Mouse (Mus musculus): ENCODE measurements around the gene B3glct.

B3glct gene

DNA sequence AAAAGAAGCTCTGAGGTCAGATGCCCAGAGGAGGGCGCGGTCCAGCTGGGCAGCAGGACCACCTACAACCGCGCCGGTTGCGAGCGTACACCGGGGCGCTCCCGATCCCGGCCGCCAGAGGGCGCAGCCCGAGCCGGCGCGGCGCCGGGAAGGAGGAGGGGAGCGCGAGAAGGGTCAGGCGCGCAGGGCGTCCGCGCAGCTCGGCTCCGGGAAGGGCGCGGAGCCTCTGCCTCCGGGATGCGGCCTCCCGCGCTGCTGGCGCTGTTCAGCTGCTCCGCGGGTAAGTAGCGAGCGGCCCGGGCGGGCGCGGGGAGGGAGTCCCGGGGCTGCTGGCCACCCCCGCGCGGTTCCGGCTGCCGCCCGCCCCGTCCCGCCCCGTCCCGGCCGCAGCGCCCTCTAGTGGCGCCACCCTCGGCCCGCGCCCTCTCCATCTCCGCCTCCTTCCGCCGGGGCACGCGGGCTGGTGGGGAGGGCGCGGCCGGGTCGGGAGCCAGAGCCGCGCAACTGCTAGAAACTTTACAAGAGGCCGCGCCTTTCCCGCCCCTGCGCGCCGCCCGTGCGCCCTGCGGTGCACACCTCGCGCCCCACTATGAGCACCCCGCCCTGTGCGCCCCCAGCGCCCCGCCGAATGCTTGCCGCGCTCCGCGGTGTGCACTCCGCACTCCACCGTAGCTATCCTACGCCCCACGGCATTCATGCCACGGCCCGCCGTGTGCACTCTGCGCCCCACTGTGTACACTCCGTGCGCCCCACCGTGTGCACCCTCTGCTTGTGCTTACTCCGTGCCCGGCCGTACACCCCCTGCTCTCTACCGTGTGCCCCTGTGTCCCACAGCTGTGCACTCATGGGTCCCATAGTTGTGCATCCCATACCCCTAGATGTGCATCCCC is at the start of gene B3glct:
TSS of gene B3glct (plus strand) at position 131 of the 890 bp plus-strand sequence.
- peak; percentile 61 for DNase-seq (ENCODE audit: low read depth, low spot score)

DNA sequence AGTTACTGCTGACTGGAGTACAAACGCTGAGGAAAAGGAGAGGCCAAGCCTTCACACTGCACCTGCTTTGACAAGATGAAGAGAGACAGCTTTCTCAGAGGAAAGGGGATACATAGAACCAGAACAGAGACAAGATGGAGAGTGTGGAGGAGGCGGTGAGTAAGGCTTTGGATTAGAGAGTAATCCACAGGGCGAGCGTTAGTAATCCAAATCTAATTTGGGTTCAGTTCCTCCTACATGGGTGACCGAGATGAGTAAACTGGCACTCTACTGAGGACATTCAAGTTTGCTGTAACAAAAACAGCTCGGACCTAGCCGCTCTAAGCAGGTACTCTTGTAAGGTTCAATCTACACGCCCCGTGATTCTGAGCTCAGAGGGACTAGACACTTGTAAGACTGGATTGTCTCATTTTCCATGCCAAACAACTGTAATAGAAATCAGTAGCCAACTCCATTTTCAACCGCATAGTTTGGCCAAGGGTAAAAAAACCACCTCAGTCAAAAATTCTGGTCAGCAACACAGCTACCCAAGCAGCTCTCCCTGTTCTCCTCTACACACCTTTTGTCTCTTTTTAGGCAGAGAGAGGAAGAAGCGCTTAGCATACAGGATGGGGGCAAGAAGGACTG is 43.5 kb upstream of the B3glct start:
- DNase-seq (ENCODE audit: low read depth, low spot score) = no peak

DNA sequence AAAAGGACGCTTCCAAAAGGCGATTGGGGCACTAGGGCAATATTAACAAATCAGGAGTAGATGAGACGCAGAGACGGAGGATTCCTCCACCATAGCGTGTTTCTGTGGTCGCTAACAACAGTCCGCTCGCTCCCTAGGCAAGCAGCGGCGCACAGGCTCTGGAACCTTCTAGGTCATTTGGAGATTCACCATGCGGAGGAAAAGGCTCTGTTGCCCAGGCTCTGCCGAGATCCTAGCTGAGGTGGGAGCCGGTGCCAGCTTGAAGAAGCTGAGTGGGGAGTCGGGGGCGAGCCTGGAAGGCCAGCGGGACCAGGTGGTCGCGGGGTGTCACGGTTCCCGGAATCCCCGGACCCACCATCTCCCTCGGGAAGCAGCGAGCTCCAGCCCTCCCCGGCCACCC is 42.5 kb upstream of the B3glct start:
- no peak for DNase-seq (ENCODE audit: low read depth, low spot score)

DNA sequence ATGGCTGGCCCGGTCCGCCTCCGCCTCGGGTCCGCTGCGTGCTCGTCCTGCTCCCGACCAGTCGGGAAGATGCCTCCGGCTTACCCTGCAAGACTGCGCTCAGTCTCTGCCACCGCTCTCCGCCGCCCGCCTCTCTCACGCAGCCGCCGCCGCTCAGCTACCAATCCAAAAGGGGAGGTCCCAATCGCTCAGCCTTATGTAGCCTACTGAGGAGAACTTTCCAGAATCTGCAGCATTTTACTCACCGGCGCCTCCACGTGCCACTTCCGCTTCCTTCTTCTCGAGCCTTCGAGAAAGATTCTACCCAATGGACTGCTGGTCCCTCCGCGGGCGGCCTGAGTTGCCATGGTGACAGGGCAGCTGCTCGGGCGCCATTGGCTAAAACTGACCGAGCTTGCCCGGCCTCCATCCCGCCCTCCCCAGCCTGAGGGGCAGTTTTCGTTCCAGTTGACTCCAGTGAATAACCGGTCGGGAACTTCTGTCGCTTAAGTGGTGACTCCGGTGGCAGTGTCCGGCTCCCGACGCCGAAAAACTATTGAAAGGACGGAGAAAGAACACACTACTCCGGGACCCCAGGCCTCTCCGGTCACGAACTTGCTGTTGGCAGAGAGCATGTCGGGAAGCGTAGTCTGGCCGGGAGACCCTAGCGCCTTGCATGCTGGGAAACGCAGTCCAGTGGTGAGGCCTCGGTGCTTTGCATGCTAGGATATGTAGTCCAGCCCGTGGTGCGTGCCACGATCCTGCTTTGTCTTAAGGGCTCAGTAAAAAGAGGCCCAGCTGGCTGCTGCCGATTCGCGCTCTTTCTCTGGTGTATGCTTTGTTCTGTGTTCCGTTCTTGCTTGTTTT is 41.7 kb upstream of the B3glct start, which contains the start of gene Hsph1:
TSS of gene Hsph1 (minus strand) at position 302 of the 846 bp plus-strand sequence.
- peak; percentile 94 for DNase-seq (ENCODE audit: low read depth, low spot score)

DNA sequence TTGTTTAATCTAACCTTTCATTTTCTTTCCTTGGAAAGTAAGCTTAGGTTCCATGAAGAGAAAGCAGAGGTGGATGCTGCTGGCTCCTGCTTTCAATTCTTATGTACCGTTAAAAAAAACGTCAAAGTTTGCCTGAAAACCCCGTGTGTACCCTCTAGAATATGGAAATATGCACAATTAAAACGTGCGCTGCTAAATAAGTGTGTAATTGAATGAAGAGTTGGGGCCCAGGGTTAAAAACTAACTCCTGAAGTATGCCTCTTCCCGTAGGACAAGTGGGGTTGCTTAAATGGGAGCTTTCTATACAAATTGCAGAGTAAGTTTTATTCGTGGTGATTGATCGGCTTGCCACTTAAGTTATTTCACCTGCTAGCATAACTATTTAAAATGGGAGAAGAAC is 40.7 kb upstream of the B3glct start:
- no peak for DNase-seq (ENCODE audit: low read depth, low spot score)

DNA sequence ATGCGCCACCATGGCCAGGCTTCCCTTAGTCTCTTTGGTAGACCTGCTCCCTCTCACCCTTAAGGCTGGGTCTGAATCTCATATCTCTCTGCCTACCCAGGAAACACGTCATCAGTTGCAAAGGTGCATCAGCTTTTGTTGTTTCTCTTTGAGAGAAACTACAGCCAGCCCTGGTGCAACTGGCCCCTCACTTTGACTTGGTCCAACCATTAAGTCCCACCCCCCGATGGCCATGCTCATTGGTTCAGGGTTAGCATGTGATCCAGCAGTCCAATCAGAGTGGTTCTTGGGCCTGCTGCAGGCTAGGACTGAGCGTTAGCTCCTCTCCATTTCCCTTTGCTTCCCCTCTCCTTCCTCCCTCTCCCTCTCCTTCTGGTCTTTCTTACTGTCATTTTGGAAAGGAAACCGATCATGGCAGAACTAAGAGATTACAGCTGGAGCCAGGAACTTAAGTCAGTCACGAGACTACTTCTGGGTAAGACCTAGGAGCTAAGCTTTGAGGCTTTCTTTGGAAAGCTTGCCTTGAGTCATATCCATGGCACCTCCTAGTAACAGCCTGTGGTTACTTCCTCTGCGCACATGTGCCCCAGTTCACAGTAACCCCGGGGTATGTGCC is 36.6 kb upstream of the B3glct start:
- peak; percentile 88 for DNase-seq (ENCODE audit: low read depth, low spot score)

DNA sequence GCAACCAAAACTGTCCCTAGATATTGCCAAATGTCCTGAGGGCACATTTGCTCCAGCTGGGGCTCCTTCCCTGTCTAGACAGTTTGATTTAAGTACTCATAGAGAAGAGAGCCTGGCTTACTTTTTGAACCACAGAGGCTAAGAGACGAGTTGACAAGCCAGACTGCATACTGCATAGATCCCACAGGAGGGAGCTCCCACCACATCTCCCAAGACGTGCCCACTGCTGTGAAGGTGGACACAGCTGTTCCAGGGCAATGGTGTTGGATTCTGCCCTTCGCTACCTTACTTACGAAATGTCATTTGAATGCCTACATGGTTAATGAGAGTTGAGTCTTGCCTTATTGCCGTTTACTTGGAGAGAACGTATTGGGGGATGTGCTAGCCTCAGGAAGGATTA is 35.7 kb upstream of the B3glct start:
- DNase-seq (ENCODE audit: low read depth, low spot score) = no peak

DNA sequence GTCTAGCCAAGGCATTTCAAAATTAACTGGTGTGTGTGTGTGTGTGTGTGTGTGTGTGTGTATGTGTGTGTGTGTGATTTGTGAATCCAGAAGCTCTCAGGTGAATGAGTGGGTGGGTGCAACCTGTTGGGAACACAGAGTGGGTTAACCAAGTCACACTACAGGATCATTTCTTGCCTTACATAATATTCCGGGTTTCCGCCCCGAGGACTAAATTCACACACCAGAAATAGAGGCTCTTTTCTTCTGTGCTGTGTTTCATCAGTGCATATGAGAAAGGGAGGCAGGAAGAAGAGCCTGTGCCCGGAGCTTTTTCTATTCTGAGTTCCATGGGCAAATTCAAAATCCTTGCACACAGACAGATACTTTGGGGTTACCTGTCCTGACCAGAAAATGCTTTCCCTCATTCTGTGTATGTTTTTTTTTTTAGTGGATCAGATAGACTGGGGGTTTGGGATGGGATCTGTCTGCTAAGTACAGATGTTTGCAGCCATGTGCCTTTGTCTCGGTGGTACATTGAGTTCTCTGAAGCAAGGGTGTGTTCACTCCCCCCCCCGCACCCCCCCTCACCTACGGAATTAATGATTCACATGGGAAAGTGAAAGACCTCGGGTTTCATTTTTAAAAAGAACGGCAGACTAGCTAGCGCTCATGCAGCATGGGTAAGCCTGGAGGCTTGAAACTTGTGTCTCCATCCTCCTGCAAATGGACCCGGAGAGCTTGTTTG is 35.1 kb upstream of the B3glct start:
- DNase-seq (ENCODE audit: low read depth, low spot score) = no peak

DNA sequence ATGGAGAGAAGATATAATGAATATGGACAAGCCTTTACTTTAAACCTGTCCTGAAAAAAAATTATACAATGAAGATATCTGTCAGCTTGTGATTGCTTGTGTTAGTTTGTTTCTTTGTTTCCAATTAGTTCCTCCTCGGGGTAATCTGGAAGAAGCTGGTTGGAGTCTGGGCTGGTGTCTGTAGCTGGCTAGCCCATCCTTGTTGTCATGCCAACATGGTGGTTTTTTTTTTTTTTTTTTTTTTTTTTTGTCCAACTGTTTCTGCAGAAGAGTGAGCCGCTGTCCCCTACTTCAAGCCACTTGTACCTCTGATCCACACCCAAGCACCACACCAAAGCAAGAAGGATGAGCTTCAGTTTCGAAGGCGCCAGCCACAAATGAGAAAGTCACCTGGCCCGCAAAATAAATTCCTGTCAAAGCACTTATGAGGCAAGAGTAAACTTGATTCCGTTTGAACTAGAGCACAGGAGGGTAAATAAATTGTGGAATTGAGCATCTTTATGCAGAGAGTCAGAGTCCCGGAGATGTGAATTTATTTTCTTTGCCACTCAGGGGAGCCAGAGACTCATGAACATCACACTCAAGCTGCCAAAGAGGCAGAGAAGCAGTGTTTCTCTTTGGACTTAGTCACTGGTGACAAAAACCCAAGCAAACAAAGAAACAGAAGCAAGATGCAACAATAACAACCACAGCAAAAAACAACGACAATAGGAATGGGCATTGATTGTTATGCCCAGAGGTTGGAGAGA is 30.5 kb upstream of the B3glct start:
- DNase-seq (ENCODE audit: low read depth, low spot score) = no peak

DNA sequence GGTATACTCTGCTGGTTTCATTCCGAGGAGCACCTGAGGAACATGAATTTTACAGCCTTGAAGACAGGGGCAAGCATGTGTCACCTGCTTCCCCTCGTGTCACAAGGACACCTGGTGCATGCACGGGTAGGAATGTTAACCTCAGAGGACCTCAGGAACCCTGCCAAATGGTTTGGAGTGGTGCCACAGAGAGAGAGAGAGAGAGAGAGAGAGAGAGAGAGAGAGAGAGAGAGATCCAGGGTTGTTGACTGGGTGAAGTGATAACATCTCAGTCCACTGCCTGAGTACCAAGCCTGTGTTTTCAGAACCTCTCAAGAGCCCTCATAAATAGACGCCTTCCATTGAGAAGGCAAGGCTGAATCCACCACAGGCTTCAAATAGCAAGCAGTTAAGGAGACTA is 29.8 kb upstream of the B3glct start:
- DNase-seq (ENCODE audit: low read depth, low spot score) = no peak

DNA sequence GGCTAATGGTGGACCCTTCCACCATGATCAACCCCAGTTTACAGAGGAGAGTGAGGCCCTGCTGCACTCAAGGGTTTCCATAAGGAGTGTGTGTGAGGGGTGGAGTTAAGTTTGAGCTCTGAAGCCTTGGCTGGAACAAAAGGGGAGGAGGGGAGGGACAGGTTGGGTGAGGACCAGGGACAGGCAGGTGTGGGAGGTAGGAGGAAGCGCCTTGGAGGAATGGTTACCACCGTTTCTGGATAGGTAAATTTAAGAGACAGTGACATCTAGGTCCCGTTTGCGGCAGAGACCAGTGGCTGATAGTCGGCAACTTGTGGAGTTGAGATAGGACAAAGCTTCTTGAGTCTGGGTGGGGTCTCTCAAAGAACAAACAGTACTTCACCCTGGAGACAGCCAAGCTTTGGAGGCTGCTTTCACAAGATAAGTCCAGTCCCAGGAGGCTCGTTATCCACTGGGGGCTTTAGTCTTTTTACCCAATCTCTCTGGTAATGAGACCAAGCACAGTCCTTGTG is 29.1 kb upstream of the B3glct start:
- no peak for DNase-seq (ENCODE audit: low read depth, low spot score)

DNA sequence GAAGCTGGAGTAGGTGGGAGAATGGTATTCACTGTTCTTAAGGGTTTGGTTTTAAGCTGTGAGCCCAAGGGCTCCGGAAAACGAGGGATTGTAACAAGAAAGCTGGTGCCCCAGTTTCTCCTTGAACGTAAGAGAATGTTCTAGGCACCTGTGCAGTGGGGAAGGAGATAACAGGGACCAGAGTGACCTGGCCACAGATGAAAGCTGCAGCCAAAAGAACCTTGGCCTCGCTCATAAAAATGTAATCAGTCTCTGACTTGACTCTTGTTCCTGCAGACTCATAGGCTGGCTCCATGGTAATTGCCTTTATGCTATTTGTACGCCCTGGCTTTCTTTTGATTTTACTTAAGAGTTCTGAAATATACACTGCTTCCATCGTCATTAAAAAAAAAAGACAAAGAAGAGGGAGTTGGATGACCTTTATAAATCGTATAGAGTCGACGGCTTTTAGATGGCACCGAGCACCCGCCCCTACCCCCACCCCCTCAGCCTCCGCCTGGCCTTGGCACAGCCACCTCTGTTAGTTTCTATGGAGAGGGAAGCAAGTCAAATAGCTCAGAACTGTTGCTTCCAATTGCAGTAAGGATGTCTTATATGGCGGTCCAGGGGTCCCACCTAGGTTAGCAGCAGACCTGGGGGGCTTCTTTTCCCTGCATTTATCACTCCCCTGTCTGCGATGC is 28.4 kb upstream of the B3glct start:
- DNase-seq (ENCODE audit: low read depth, low spot score) = no peak

DNA sequence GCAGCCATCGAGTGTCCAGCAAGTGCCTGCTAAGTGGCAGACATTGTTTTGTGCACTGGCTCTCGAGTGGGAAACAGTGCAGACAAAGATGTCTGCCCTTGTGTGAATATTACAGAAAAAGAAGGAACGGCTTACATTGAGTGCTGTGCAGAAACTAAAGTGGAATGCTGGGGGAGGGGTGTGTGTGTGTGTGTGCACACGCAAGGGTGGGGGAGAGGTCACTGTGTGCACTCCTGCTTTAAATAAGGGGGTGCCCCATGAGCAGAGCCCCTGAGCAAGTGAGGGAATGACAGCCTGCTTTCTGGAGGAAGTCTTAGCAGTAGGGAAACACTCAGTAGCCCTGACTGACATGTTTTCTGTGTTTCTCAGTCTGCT is 27.9 kb upstream of the B3glct start:
- DNase-seq (ENCODE audit: low read depth, low spot score) = no peak

DNA sequence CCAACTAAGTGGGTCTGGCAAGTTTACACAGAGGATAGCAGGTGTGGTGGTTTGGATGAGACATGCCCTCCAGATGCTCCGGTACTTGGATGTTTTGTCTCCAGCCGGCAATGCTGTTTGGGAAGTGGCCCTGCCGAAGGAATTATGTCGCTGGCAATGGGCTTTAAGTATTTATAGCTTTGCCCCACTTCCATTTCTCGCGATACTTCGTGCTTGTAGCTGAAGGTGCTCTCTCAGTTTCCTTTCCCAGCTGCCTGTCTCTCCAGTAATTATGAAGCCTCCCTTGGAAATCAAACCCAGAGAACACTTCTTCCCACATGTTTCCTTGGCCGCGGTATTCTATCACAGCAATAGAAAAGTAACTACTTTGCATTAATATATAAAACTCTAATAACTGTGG is 22.4 kb upstream of the B3glct start:
- no peak for DNase-seq (ENCODE audit: low read depth, low spot score)

DNA sequence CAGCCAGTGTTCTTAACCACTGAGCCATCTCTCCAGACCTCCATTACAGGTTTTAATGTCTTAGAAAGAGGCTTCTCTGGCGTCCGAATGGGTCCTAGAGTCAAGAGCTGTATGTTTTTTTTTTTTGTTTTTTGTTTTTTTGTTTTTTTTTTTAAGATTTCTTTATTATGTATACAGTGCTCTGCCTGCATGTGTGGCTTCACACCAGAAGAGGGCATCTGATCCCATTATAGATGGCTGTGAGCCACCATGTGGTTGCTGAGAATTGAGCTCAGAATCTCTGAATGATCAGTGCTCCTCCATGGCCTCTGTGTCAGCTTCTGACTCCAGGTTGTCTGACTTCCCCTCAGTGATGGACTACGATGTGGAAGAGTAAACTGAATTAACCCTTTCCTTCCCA is 20.0 kb upstream of the B3glct start:
- DNase-seq (ENCODE audit: low read depth, low spot score) = no peak

DNA sequence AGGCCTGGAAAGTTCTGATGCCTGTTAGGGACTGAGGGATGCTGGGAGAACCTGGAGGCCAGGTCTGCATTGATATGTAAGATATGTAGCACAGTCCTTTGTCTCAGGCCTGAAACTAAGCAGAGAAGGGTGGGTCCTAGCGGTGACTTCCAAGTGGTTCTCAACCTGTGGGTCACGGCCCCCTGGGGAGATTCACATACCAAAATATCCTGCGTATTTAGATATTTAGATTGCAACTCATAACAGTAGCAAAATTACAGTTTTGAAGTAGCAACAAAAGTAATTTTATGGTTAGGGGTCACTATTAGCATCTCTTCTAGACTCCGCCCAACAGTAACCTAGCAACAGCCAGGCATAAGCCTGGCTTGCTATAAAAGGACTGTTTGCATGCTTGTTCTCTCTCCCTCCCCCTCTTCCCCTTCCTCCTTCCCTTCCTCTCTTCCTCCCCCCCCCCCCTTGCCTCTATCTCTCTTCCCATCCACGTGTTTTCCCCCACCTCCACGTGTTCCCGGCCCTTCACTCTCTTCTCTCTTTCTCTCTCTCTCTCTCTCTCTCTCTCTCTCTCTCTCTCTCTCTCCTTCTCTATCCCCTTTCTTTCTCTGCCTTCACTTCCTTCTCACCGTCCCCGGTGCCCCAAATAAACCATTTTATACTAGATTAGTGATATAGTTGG is 19.2 kb upstream of the B3glct start:
- DNase-seq (ENCODE audit: low read depth, low spot score) = no peak

DNA sequence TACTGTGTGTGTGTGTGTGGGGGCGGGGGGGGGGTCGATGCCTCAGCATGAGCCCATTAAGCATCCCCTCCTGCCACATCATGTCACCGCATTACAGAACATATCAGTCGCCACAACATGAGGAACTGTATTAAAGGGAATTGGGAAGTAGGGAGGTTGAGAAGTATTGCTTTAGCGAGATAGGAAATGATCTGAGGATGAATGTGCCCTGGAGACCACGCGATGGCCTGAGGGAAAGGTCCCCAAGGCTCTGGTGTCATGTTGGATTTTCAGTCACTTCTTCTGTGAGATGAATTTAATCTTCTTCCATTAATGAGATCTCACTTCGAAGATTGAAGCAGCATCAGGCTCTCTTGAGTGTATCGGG is 18.6 kb upstream of the B3glct start:
- DNase-seq (ENCODE audit: low read depth, low spot score) = no peak

DNA sequence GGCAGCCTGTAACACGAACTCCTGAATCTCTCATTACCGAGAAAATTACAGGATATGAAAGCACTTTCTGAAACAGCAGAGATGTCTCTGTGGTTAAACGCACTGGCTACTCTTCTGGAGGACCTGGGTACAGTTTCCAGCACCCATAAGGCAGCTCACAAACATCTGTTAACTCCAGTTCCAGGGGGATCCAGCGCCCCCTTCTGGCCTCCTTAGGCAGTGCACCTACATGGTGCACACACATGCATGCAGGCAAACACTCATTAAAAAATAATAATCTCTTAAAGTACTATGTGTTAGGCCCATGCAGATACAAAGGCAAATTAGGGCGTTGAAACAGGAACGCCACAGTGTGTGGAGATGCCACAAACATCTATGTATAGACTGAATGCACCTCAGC is 16.6 kb upstream of the B3glct start:
- DNase-seq (ENCODE audit: low read depth, low spot score) = no peak

DNA sequence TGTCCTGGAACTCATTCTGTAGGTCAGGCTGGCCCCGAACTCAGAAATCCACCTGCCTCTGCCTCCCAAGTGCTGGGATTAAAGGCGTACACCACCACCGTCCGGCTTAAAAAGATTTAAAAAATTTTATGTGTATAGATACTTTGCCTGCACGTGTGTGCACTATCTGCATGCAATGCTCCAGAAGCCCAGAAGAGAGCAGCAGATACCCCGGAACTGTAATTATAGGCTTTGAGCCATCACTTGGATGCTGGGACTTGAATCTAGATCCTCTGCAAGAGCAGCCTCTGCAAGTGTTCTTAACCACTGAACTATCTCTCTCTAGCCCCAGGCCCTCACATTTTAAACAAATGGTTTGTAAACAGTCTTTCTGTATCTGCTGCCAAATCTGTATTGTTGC is 15.1 kb upstream of the B3glct start:
- no peak for DNase-seq (ENCODE audit: low read depth, low spot score)

Data from WW6 (cell line).